Mouse (Mus musculus): ENCODE data around the gene Tmcc2. TPM values are rescaled to one million over a fixed set of nuclear protein-coding genes. Genes with fewer than 3 reads are reported as not detected.
A peak's percentile ranks its signal among the peaks of the same experiment; 100 is the strongest.

The Tmcc2 gene
- polyA plus RNA-seq, 1 experiment from 2014 or later: 7.8 TPM

GRCm38 (mm10) chr1:132386266-132386665 lies 4.8 kb downstream of the Tmcc2 start:
- Histone ChIP-seq H3K27me3 (replicated peaks; ENCODE audit: control insufficient read depth, insufficient read depth, low read length) (no peaks in the 10 kb centered on the region), H3K4me1 (replicated peaks; ENCODE audit: control insufficient read depth, insufficient read depth, low read length) (peaks cover 39% of the 10 kb centered on the region), H3K9ac (ENCODE audit: low read length) (no peak overlapping the region), H3K4me3 (ENCODE audit: low read depth, low read length) (no peak overlapping the region), H3K36me3 (ENCODE audit: control insufficient read depth, insufficient read depth, low read length) (0 out of 2 replicates have a peak, but pooled peaks cover 4% of the 10 kb centered on the region), H3K27ac (ENCODE audit: low read depth) (no peak overlapping the region), H3K4me2 (ENCODE audit: low read length) (no peak overlapping the region), H3K9me3 (ENCODE audit: control insufficient read depth, low read length) (no peaks in the 10 kb centered on the region)
- 87% methylated on average over 4 of the region's 4 CpGs for WGBS
- ATAC-seq (replicated peaks; ENCODE audit: low FRiP score, low TSS enrichment, low read depth) (no peak), DNase-seq (ENCODE audit: low spot score) (no peak)

GRCm38 (mm10) chr1:132385711-132386110 lies 5.4 kb downstream of the Tmcc2 start:
- ATAC-seq (replicated peaks; ENCODE audit: low FRiP score, low TSS enrichment, low read depth): no peak
- Histone ChIP-seq H3K4me2 (ENCODE audit: low read length) (no peak overlapping the region), H3K9me3 (ENCODE audit: control insufficient read depth, low read length) (no peaks in the 10 kb centered on the region), H3K4me1 (replicated peaks; ENCODE audit: control insufficient read depth, insufficient read depth, low read length) (peaks cover 39% of the 10 kb centered on the region), H3K9ac (ENCODE audit: low read length) (no peak overlapping the region), H3K27ac (ENCODE audit: low read depth) (no peak overlapping the region), H3K4me3 (ENCODE audit: low read depth, low read length) (no peak overlapping the region), H3K27me3 (replicated peaks; ENCODE audit: control insufficient read depth, insufficient read depth, low read length) (no peaks in the 10 kb centered on the region), H3K36me3 (ENCODE audit: control insufficient read depth, insufficient read depth, low read length) (0 out of 2 replicates have a peak, but pooled peaks cover 10% of the 10 kb centered on the region)
- 57% methylated on average over 4 of the region's 4 CpGs for WGBS
- no peak for DNase-seq (ENCODE audit: low spot score)

- no peak for DNase-seq (ENCODE audit: low spot score)
- Histone ChIP-seq H3K36me3 (ENCODE audit: control insufficient read depth, insufficient read depth, low read length) (peaks cover 14% of the 10 kb centered on the region; the same call in 1 of the 2 replicates), H3K27me3 (replicated peaks; ENCODE audit: control insufficient read depth, insufficient read depth, low read length) (no peaks in the 10 kb centered on the region), H3K4me3 (ENCODE audit: low read depth, low read length) (no peak overlapping the region), H3K4me2 (ENCODE audit: low read length) (no peak overlapping the region), H3K4me1 (replicated peaks; ENCODE audit: control insufficient read depth, insufficient read depth, low read length) (peaks cover 35% of the 10 kb centered on the region), H3K27ac (ENCODE audit: low read depth) (no peak overlapping the region), H3K9me3 (ENCODE audit: control insufficient read depth, low read length) (no peaks in the 10 kb centered on the region), H3K9ac (ENCODE audit: low read length) (no peak overlapping the region)
- ATAC-seq (replicated peaks; ENCODE audit: low FRiP score, low TSS enrichment, low read depth): no peak
- 46% methylated on average over 14 of the region's 14 CpGs for WGBS
These were observed 5.8 kb downstream of the Tmcc2 start for GRCm38 (mm10) chr1:132385266-132385665.

- Histone ChIP-seq H3K4me1 (replicated peaks; ENCODE audit: control insufficient read depth, insufficient read depth, low read length) (peaks cover 25% of the 10 kb centered on the region), H3K27me3 (replicated peaks; ENCODE audit: control insufficient read depth, insufficient read depth, low read length) (no peaks in the 10 kb centered on the region), H3K9me3 (ENCODE audit: control insufficient read depth, low read length) (no peaks in the 10 kb centered on the region), H3K36me3 (ENCODE audit: control insufficient read depth, insufficient read depth, low read length) (peaks cover 26% of the 10 kb centered on the region), H3K4me2 (ENCODE audit: low read length) (no peak overlapping the region), H3K9ac (ENCODE audit: low read length) (no peak overlapping the region), H3K4me3 (ENCODE audit: low read depth, low read length) (no peak overlapping the region), H3K27ac (ENCODE audit: low read depth) (no peak overlapping the region)
- no peak for ATAC-seq (replicated peaks; ENCODE audit: low FRiP score, low TSS enrichment, low read depth)
- 92% methylated on average over 8 of the region's 8 CpGs for WGBS
- DNase-seq (ENCODE audit: low spot score): no peak
These were observed 7.0 kb downstream of the Tmcc2 start for GRCm38 (mm10) chr1:132384001-132384554.

- WGBS: 74% methylated on average over 10 of the region's 10 CpGs
- ATAC-seq (replicated peaks; ENCODE audit: low FRiP score, low TSS enrichment, low read depth) (no peak), DNase-seq (ENCODE audit: low spot score) (no peak)
These were observed 9.2 kb downstream of the Tmcc2 start for GRCm38 (mm10) chr1:132381929-132382328.

GRCm38 (mm10) chr1:132380550-132381100 lies 10.5 kb downstream of the Tmcc2 start:
- DNase-seq (ENCODE audit: low spot score) (no peak), ATAC-seq (replicated peaks; ENCODE audit: low FRiP score, low TSS enrichment, low read depth) (no peak)
- 85% methylated on average over 27 of the region's 27 CpGs for WGBS
- no peak overlapping the region for H3K27ac ChIP-seq (ENCODE audit: low read depth)
- H3K4me3 ChIP-seq (ENCODE audit: low read depth, low read length): no peak overlapping the region
- peaks cover 36% of the 10 kb centered on the region for H3K36me3 ChIP-seq (ENCODE audit: control insufficient read depth, insufficient read depth, low read length)
- no peak overlapping the region for H3K9ac ChIP-seq (ENCODE audit: low read length)
- H3K4me2 ChIP-seq (ENCODE audit: low read length): no peak overlapping the region
- H3K9me3 ChIP-seq (ENCODE audit: control insufficient read depth, low read length): no peaks in the 10 kb centered on the region
- no peaks in the 10 kb centered on the region for H3K27me3 ChIP-seq (replicated peaks; ENCODE audit: control insufficient read depth, insufficient read depth, low read length)
- H3K4me1 ChIP-seq (replicated peaks; ENCODE audit: control insufficient read depth, insufficient read depth, low read length): peaks cover 29% of the 10 kb centered on the region

More at GRCm38 (mm10) chr1:132381929-132382328, 9.2 kb downstream of the Tmcc2 start:
- no peaks in the 10 kb centered on the region for H3K27me3 ChIP-seq (replicated peaks; ENCODE audit: control insufficient read depth, insufficient read depth, low read length)
- H3K9me3 ChIP-seq (ENCODE audit: control insufficient read depth, low read length): no peaks in the 10 kb centered on the region
- H3K4me2 ChIP-seq (ENCODE audit: low read length): no peak overlapping the region
- no peak overlapping the region for H3K4me3 ChIP-seq (ENCODE audit: low read depth, low read length)
- peaks cover 22% of the 10 kb centered on the region for H3K4me1 ChIP-seq (replicated peaks; ENCODE audit: control insufficient read depth, insufficient read depth, low read length)
- no peak overlapping the region for H3K9ac ChIP-seq (ENCODE audit: low read length)
- H3K36me3 ChIP-seq (ENCODE audit: control insufficient read depth, insufficient read depth, low read length): peaks cover 36% of the 10 kb centered on the region
- H3K27ac ChIP-seq (ENCODE audit: low read depth): no peak overlapping the region

- H3K27ac ChIP-seq (ENCODE audit: low read depth): no peak overlapping the region
- H3K27me3 ChIP-seq (replicated peaks; ENCODE audit: control insufficient read depth, insufficient read depth, low read length): no peaks in the 10 kb centered on the region
- 75% methylated on average over 3 of the region's 3 CpGs for WGBS
- no peak overlapping the region for H3K9ac ChIP-seq (ENCODE audit: low read length)
- H3K4me1 ChIP-seq (replicated peaks; ENCODE audit: control insufficient read depth, insufficient read depth, low read length): peaks cover 40% of the 10 kb centered on the region
- H3K4me2 ChIP-seq (ENCODE audit: low read length): no peak overlapping the region
- no peaks in the 10 kb centered on the region for H3K9me3 ChIP-seq (ENCODE audit: control insufficient read depth, low read length)
- H3K36me3 ChIP-seq (ENCODE audit: control insufficient read depth, insufficient read depth, low read length): peaks cover 37% of the 10 kb centered on the region
- H3K4me3 ChIP-seq (ENCODE audit: low read depth, low read length): no peak overlapping the region
- DNase-seq (ENCODE audit: low spot score) (no peak), ATAC-seq (replicated peaks; ENCODE audit: low FRiP score, low TSS enrichment, low read depth) (no peak)
These were observed 13.3 kb downstream of the Tmcc2 start for GRCm38 (mm10) chr1:132377811-132378210.

GRCm38 (mm10) chr1:132377055-132377365 lies 14.1 kb downstream of the Tmcc2 start:
- no peak overlapping the region for H3K4me3 ChIP-seq (ENCODE audit: low read depth, low read length)
- H3K4me1 ChIP-seq (replicated peaks; ENCODE audit: control insufficient read depth, insufficient read depth, low read length): peaks cover 47% of the 10 kb centered on the region
- H3K27ac ChIP-seq (ENCODE audit: low read depth): 0 out of 2 replicates have a peak overlapping the region, but pooled peaks have one; percentile 13
- ATAC-seq (replicated peaks; ENCODE audit: low FRiP score, low TSS enrichment, low read depth): no peak
- H3K36me3 ChIP-seq (ENCODE audit: control insufficient read depth, insufficient read depth, low read length): peaks cover 42% of the 10 kb centered on the region
- H3K9ac ChIP-seq (ENCODE audit: low read length): no peak overlapping the region; the same call in 1 of the 2 replicates
- no peaks in the 10 kb centered on the region for H3K27me3 ChIP-seq (replicated peaks; ENCODE audit: control insufficient read depth, insufficient read depth, low read length)
- DNase-seq (ENCODE audit: low spot score): no peak
- H3K4me2 ChIP-seq (ENCODE audit: low read length): no peak overlapping the region
- 48% methylated on average over 7 of the region's 7 CpGs for WGBS
- H3K9me3 ChIP-seq (ENCODE audit: control insufficient read depth, low read length): no peaks in the 10 kb centered on the region

Data from intestine, embryonic 14.5 days (tissue).